ENCODE assay signal across 15 mouse cellular contexts in genomic region chr14:99018691-99019090, GRCm38 (mm10). TPM values are rescaled to one million over a fixed set of nuclear protein-coding genes. Genes with fewer than 3 reads are reported as not detected.
"Had no signal": no experiment of that assay in that cellular context is flagged by ENCODE, and none has a peak within 500 bp of the region (broad histone marks: within the 10 kb centered on the region; RNA-seq: fewer than 3 reads in every experiment).

No protein-coding gene starts in this region.

- H3K27ac ChIP-seq: layer of hippocampus, adult 2 months; limb, embryonic 12.5 days; liver, embryonic 15.5 days; macrophage; midbrain, embryonic 15.5 days; neural tube, embryonic 12.5 days had no signal

- H3K4me2 ChIP-seq: liver, embryonic 15.5 days; midbrain, embryonic 11.5 days; midbrain, embryonic 15.5 days; neural tube, embryonic 12.5 days had no signal

- H3K4me1 ChIP-seq: limb, embryonic 12.5 days; liver, embryonic 15.5 days; midbrain, embryonic 15.5 days; neural tube, embryonic 12.5 days had no signal

- H3K4me3 ChIP-seq: layer of hippocampus, adult 2 months; limb, embryonic 12.5 days; liver, embryonic 15.5 days; megakaryocyte, embryonic 14.5 days; midbrain, embryonic 15.5 days; neural tube, embryonic 12.5 days had no signal

- H3K36me3 ChIP-seq: limb, embryonic 12.5 days; liver, embryonic 15.5 days; midbrain, embryonic 15.5 days; neural tube, embryonic 12.5 days had no signal

- DNase-seq: kidney, postnatal 10 days; liver; lung, adult 2 months; lung, postnatal 14 days; thymus, adult 2 months; thymus, postnatal 25 days had no signal

- H3K9me3 ChIP-seq: limb, embryonic 12.5 days; liver, embryonic 15.5 days; megakaryocyte, embryonic 14.5 days; midbrain, embryonic 15.5 days; neural tube, embryonic 12.5 days had no signal

- H3K9ac ChIP-seq: limb, embryonic 12.5 days; liver, embryonic 15.5 days; midbrain, embryonic 15.5 days; neural tube, embryonic 12.5 days had no signal

- H3K27me3 ChIP-seq: limb, embryonic 12.5 days; liver, embryonic 15.5 days; megakaryocyte, embryonic 14.5 days; midbrain, embryonic 15.5 days; neural tube, embryonic 12.5 days had no signal

- ATAC-seq: midbrain, embryonic 15.5 days had no signal

RNA-seq across cellular contexts. Expression of gene Rpl36a-ps1, which starts 24.6 kb away (rescaled TPM):
- polyA plus RNA-seq: lung, adult 2 months; midbrain, embryonic 15.5 days; neural tube, embryonic 12.5 days; testis, adult 2 months; thymus, adult 2 months had no signal
